Mouse (Mus musculus) megakaryocyte, embryonic 14.5 days (primary cell): ENCODE data around the gene Ccdc126. TPM values are rescaled to one million over a fixed set of nuclear protein-coding genes. Genes with fewer than 3 reads are reported as not detected.

Experiments used
- H3K27me3 ChIP-seq: replicated peaks from 2 replicates; pipeline ENCODE3; 2012; ENCODE audit warnings: inconsistent platforms
- H3K36me3 ChIP-seq: replicated peaks from 2 replicates; pipeline ENCODE3; 2012; ENCODE audit warnings: low read length, inconsistent platforms, mixed read lengths
- H3K4me1 ChIP-seq: 2 replicates; pipeline ENCODE4 v1.6.1; 2012; ENCODE audit warnings: inconsistent platforms
- H3K4me3 ChIP-seq: replicated peaks from 2 replicates; pipeline ENCODE3; 2012; ENCODE audit warnings: moderate library complexity, mild to moderate bottlenecking, inconsistent platforms
- H3K9me3 ChIP-seq: 2 replicates; pipeline ENCODE4 v1.6.1; 2012; ENCODE audit warnings: inconsistent platforms
- FLI1 ChIP-seq: IDR thresholded peaks from 2 replicates; pipeline ENCODE4 v1.6.1; 2012; ENCODE audit warnings: low read length, inconsistent platforms, mixed read lengths
- GATA1 ChIP-seq: IDR thresholded peaks from 3 replicates; pipeline ENCODE4 v1.6.1; 2012; ENCODE audit warnings: mixed read lengths, low read length, inconsistent platforms, borderline replicate concordance
- polyA plus RNA-seq: library from polyadenylated mRNA; stranded (reverse); fragments of >175 nt; gene quantifications from 2 replicates; pipeline ENCODE4 v1.2.3, GENCODE M21; 2012; ENCODE audit warnings: low replicate concordance; ENCODE audit not compliant: insufficient read depth

Ccdc126 gene
- polyA plus RNA-seq, 1 experiment: 0.92 TPM

- no peaks in the 10 kb centered on the region for H3K27me3 ChIP-seq
- TF ChIP-seq FLI1 (no peak), GATA1 (no peak)
- H3K4me1 ChIP-seq: peaks cover 4% of the 10 kb centered on the region; the same call in 1 of the 2 replicates
- no peak overlapping the region for H3K4me3 ChIP-seq
- H3K36me3 ChIP-seq: no peaks in the 10 kb centered on the region
- H3K9me3 ChIP-seq: no peaks in the 10 kb centered on the region
These were observed 54.9 kb downstream of the Ccdc126 start for GRCm38 (mm10) chr6:49373943-49374342.

GRCm38 (mm10) chr6:49378328-49378727 lies 59.3 kb downstream of the Ccdc126 start:
- no peak for TF ChIP-seq FLI1
- no peak for TF ChIP-seq GATA1
- Histone ChIP-seq H3K36me3 (peaks cover 4% of the 10 kb centered on the region), H3K4me3 (no peak overlapping the region), H3K4me1 (no peaks in the 10 kb centered on the region), H3K9me3 (peaks cover 4% of the 10 kb centered on the region), H3K27me3 (no peaks in the 10 kb centered on the region)

Other genes with a start within 250 kb of the Ccdc126 start
- 42.4 and 187 TPM in 2 replicates for gene Malsu1, start 245.5 kb upstream of the Ccdc126 start, polyA plus RNA-seq
- gene Igf2bp3, start 104.3 kb upstream of the Ccdc126 start, polyA plus RNA-seq: 0.39 and 11.9 TPM in 2 replicates
- gene Tra2a, start 55.2 kb upstream of the Ccdc126 start, polyA plus RNA-seq: 12.2 TPM in 1 of 2 replicates, not detected in the other
- gene Fam221a, start 48.5 kb downstream of the Ccdc126 start, polyA plus RNA-seq: 2.3 TPM in 1 of 2 replicates, not detected in the other
- not detected in 2 replicates for gene Stk31, start 76.3 kb downstream of the Ccdc126 start, polyA plus RNA-seq